16 mouse cellular contexts compared by ENCODE assay signal in genomic region chr1:64732637-64733200, GRCm38 (mm10). TPM values are rescaled to one million over a fixed set of nuclear protein-coding genes. Genes with fewer than 3 reads are reported as not detected.
DNase-seq lines count a peak whose midpoint lies in the region; ATAC-seq and TF ChIP-seq lines count a peak whose summit lies in the region.
"Had no signal": no experiment of that assay in that cellular context is flagged by ENCODE, and none has a peak within 500 bp of the region (broad histone marks: within the 10 kb centered on the region; RNA-seq: fewer than 3 reads in every experiment).

No protein-coding gene starts in this region.

- H3K27me3 ChIP-seq in heart, embryonic 12.5 days (replicated peaks) = peaks cover 14% of the 10 kb centered on the region
- H3K27me3 ChIP-seq in G1E (ENCODE audit: insufficient read depth, low read length) = no peaks in the 10 kb centered on the region
- peaks cover 49% of the 10 kb centered on the region for H3K27me3 ChIP-seq in embryonic facial prominence, embryonic 12.5 days
- H3K27me3 ChIP-seq in liver, embryonic 16.5 days (ENCODE audit: control insufficient read depth, insufficient read depth, low read depth, low read length) = peaks cover 12% of the 10 kb centered on the region

- H3K4me2 ChIP-seq in heart, embryonic 12.5 days = peak overlapping the region; percentile 43
- 0 out of 2 replicates have a peak overlapping the region, but pooled peaks have one; percentile 6 for H3K4me2 ChIP-seq in embryonic facial prominence, embryonic 12.5 days (replicated peaks)
- H3K4me2 ChIP-seq in liver, embryonic 16.5 days (ENCODE audit: low read depth, low read length) = peak overlapping the region; percentile 90
- H3K4me2 ChIP-seq: neural tube, embryonic 15.5 days had no signal

- no peak for TF ChIP-seq CTCF in G1E (IDR thresholded peaks at IDR 0.05; ENCODE audit: low read depth, low read length)

- DNase-seq in heart, adult 9 months (ENCODE audit: low spot score in 2 of 2) = no peak
- DNase-seq in G1E (ENCODE audit: low spot score) = no peak
- DNase-seq in urinary bladder, postnatal 36 days (ENCODE audit: low spot score in 2 of 2) = no peak
- no peak for DNase-seq in left cerebral cortex, adult 8-10 months (ENCODE audit: low spot score in 2 of 2)
- no peak for DNase-seq in left cerebral cortex, adult 18-20 months (ENCODE audit: low spot score in 2 of 2)
- DNase-seq: cerebellum, postnatal 25 days; heart, postnatal 10 days; kidney, adult 18-20 months had no signal

- no peak for ATAC-seq in heart, embryonic 12.5 days (ENCODE audit: insufficient number of reproducible peaks, low FRiP score)
- ATAC-seq in G1E (ENCODE audit: extremely low read depth, insufficient number of reproducible peaks, low FRiP score, poor library complexity, severe bottlenecking) = no peak
- no peak for ATAC-seq in embryonic facial prominence, embryonic 12.5 days (ENCODE audit: insufficient number of reproducible peaks, insufficient read depth, low FRiP score, low TSS enrichment)
- no peak for ATAC-seq in liver, embryonic 16.5 days (ENCODE audit: low read depth)
- ATAC-seq: activated CD4-positive, CD25-positive, alpha-beta regulatory T cell, adult 4 months; CD4-positive, CD25-positive, alpha-beta regulatory T cell, adult 4 months; midbrain, embryonic 16.5 days had no signal

- no peak overlapping the region for H3K4me3 ChIP-seq in heart, embryonic 12.5 days
- peak overlapping the region; percentile 40; the same call in 1 of the 2 replicates for H3K4me3 ChIP-seq in G1E (ENCODE audit: low read depth, low read length)
- no peak overlapping the region for H3K4me3 ChIP-seq in embryonic facial prominence, embryonic 12.5 days
- H3K4me3 ChIP-seq in liver, embryonic 16.5 days (ENCODE audit: low read depth, low read length) = peak overlapping the region; percentile 71
- H3K4me3 ChIP-seq: layer of hippocampus, adult 2 months; neural tube, embryonic 15.5 days had no signal

- WGBS in heart, embryonic 12.5 days = 54% methylated on average over 7 of the region's 7 CpGs
- WGBS in embryonic facial prominence, embryonic 12.5 days = 52% methylated on average over 7 of the region's 7 CpGs
- 52% methylated on average over 7 of the region's 7 CpGs for WGBS in liver, embryonic 16.5 days (ENCODE audit: insufficient replicate concordance)

- no peaks in the 10 kb centered on the region for H3K36me3 ChIP-seq in heart, embryonic 12.5 days
- peaks cover 59% of the 10 kb centered on the region for H3K36me3 ChIP-seq in G1E (replicated peaks)
- H3K36me3 ChIP-seq in embryonic facial prominence, embryonic 12.5 days = no peaks in the 10 kb centered on the region
- H3K36me3 ChIP-seq in liver, embryonic 16.5 days (ENCODE audit: control insufficient read depth, insufficient read depth) = peaks cover 28% of the 10 kb centered on the region
- H3K36me3 ChIP-seq: neural tube, embryonic 15.5 days had no signal

- H3K27ac ChIP-seq in heart, embryonic 12.5 days (ENCODE audit: poor library complexity, severe bottlenecking) = no peak overlapping the region
- H3K27ac ChIP-seq in embryonic facial prominence, embryonic 12.5 days = no peak overlapping the region
- H3K27ac ChIP-seq in liver, embryonic 16.5 days (ENCODE audit: low read length) = peak overlapping the region; percentile 86
- H3K27ac ChIP-seq: layer of hippocampus, adult 2 months; neural tube, embryonic 15.5 days had no signal

- H3K9ac ChIP-seq in heart, embryonic 12.5 days = no peak overlapping the region
- H3K9ac ChIP-seq in embryonic facial prominence, embryonic 12.5 days = no peak overlapping the region
- peak overlapping the region; percentile 66 for H3K9ac ChIP-seq in liver, embryonic 16.5 days (ENCODE audit: low read depth, low read length)
- H3K9ac ChIP-seq: neural tube, embryonic 15.5 days had no signal

- peaks cover 45% of the 10 kb centered on the region for H3K4me1 ChIP-seq in heart, embryonic 12.5 days (replicated peaks)
- H3K4me1 ChIP-seq in G1E (ENCODE audit: insufficient read depth, low read depth, low read length) = peaks cover 75% of the 10 kb centered on the region
- peaks cover 23% of the 10 kb centered on the region for H3K4me1 ChIP-seq in embryonic facial prominence, embryonic 12.5 days
- H3K4me1 ChIP-seq in liver, embryonic 16.5 days (ENCODE audit: control insufficient read depth, low read depth, low read length) = peaks cover 54% of the 10 kb centered on the region

- no peaks in the 10 kb centered on the region for H3K9me3 ChIP-seq in heart, embryonic 12.5 days (replicated peaks)
- H3K9me3 ChIP-seq in G1E (replicated peaks) = no peaks in the 10 kb centered on the region
- H3K9me3 ChIP-seq in embryonic facial prominence, embryonic 12.5 days = no peaks in the 10 kb centered on the region
- no peaks in the 10 kb centered on the region for H3K9me3 ChIP-seq in liver, embryonic 16.5 days (replicated peaks; ENCODE audit: control insufficient read depth, low read length)
- H3K9me3 ChIP-seq: neural tube, embryonic 15.5 days had no signal

RNA-seq across cellular contexts. Expression of gene Fzd5, which starts 4.8 kb away (rescaled TPM):
- polyA plus RNA-seq in heart, embryonic 12.5 days (2016; fragmentation: Nextera tagmentation; extraction: Ambion mirVana) = 1.7 and 2.0 TPM in 2 replicates
- total RNA-seq in G1E (2014; fragmentation: Nextera tagmentation) (8.6 and 9.6 TPM in 2 replicates), G1E (2017) (3.1 and 4.4 TPM in 2 replicates)
- polyA plus RNA-seq in G1E (2012) = 23.2 and 24.0 TPM in 2 replicates
- 2.4 and 2.5 TPM in 2 replicates for polyA plus RNA-seq in embryonic facial prominence, embryonic 12.5 days (2016; fragmentation: Nextera tagmentation; extraction: Ambion mirVana)
- polyA plus RNA-seq in liver, embryonic 16.5 days (2015; fragmentation: Nextera tagmentation; extraction: Ambion mirVana) = 1.9 and 2.2 TPM in 2 replicates
- 1 to 10 TPM; 2.2 to 2.8 (median 2.6) TPM for total RNA-seq in left cerebral cortex, adult 8-10 months (2022)
- 1 to 10 TPM; 1.4 to 1.8 TPM for total RNA-seq in left cerebral cortex, adult 18-20 months (2021)

RNA-seq across cellular contexts. Expression of gene Ccnyl1, which starts 42.5 kb away (rescaled TPM):
- 4.1 and 4.2 TPM in 2 replicates for polyA plus RNA-seq in heart, embryonic 12.5 days (2016; fragmentation: Nextera tagmentation; extraction: Ambion mirVana)
- 16.3 and 19.5 TPM in 2 replicates for total RNA-seq in G1E (2014; fragmentation: Nextera tagmentation)
- 13.5 and 14.2 TPM in 2 replicates for total RNA-seq in G1E (2017)
- polyA plus RNA-seq in G1E (2012) = 50.2 and 71.2 TPM in 2 replicates
- polyA plus RNA-seq in embryonic facial prominence, embryonic 12.5 days (2016; fragmentation: Nextera tagmentation; extraction: Ambion mirVana) = 6.6 and 8.2 TPM in 2 replicates
- 0.61 and 0.84 TPM in 2 replicates for polyA plus RNA-seq in liver, embryonic 16.5 days (2015; fragmentation: Nextera tagmentation; extraction: Ambion mirVana)
- 10 to 100 TPM; 16.3 to 21.0 (median 19.7) TPM for total RNA-seq in left cerebral cortex, adult 8-10 months (2022)
- 10 to 100 TPM; 20.5 to 22.0 TPM for total RNA-seq in left cerebral cortex, adult 18-20 months (2021)

Comparison
In these comparisons a context has a peak if more than half of its experiments do, and no peak if none do; other contexts are left out.
1. H3K4me2 ChIP-seq: peak in every context shown above with its lines; median percentile 90 in liver, embryonic 16.5 days; 43 in heart, embryonic 12.5 days; 6 in embryonic facial prominence, embryonic 12.5 days.
2. H3K4me3 ChIP-seq: peak in G1E (single experiment) and liver, embryonic 16.5 days (single experiment); none in heart, embryonic 12.5 days (single experiment) and embryonic facial prominence, embryonic 12.5 days (single experiment).